Mouse (Mus musculus): Measurements from ENCODE around the gene Ptrh2. TPM values are rescaled to one million over a fixed set of nuclear protein-coding genes. Genes with fewer than 3 reads are reported as not detected.

Ptrh2 gene
- polyA plus RNA-seq, 1 experiment from 2014 or later, result 23.0 TPM

DNA sequence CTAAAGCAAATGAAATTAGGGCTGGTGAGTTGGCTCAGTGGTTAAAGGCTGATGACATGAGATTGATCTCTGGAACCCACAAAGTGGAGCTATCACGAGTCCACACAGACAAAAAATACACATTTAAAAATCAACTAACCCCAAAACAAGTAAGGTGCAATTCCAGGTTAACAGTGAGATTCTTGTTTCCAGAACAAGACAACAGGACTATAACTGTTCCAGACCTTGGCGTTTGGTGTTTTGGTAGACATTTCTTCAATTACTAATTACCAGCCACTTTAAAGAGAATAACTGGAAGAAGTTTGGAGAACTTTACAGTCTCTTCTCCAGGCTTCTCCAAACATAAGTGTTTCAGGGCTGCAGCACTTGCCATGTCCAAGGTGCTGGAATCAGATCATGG is 8.8 kb downstream of the Ptrh2 start:
- Histone ChIP-seq H3K36me3 (peaks cover 94% of the 10 kb centered on the region), H3K4me1 (replicated peaks) (no peaks in the 10 kb centered on the region)

DNA sequence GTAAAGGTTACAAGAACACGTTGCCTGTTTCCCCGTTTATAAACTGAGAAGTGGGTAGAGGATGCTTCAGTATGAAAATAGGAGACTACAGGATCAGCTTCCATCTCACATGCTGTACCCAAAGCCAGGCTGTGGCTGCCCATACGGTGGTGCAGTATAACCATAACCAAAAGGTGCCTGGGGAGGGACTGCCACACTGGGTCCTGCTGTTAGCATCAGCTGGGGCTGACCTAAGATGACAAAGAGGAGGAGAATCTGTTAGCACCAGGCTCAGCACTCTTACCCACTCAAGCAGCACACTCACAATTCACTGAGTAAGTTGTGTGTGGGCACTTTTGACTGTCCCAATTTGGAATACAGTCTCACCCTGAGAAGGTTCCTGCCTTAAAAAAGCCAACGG is 11.7 kb downstream of the Ptrh2 start:
- no peak overlapping the region for H3K4me3 ChIP-seq (replicated peaks)
- H3K4me1 ChIP-seq (replicated peaks), result no peaks in the 10 kb centered on the region
- 81% methylated on average over 4 of the region's 4 CpGs for WGBS (ENCODE audit: insufficient replicate concordance)
- H3K9ac ChIP-seq, result no peak overlapping the region
- DNase-seq, result no peak
- ATAC-seq (ENCODE audit: low read depth), result no peak
- no peaks in the 10 kb centered on the region for H3K27me3 ChIP-seq
- H3K36me3 ChIP-seq, result peaks cover 95% of the 10 kb centered on the region
- no peak overlapping the region for H3K27ac ChIP-seq
- H3K9me3 ChIP-seq (replicated peaks), result no peaks in the 10 kb centered on the region
- no peak overlapping the region for H3K4me2 ChIP-seq

More for the DNA sequence above, 8.8 kb downstream of the Ptrh2 start:
- H3K9me3 ChIP-seq (replicated peaks), result no peaks in the 10 kb centered on the region
- WGBS (ENCODE audit: insufficient replicate concordance), result 83% methylated on average over 2 of the region's 2 CpGs
- ATAC-seq (ENCODE audit: low read depth) (no peak), DNase-seq (no peak)
- no peaks in the 10 kb centered on the region for H3K27me3 ChIP-seq
- no peak overlapping the region for H3K4me2 ChIP-seq
- H3K4me3 ChIP-seq (replicated peaks), result no peak overlapping the region
- no peak overlapping the region for H3K27ac ChIP-seq
- H3K9ac ChIP-seq, result no peak overlapping the region

GRCm38 (mm10) chr11:86701151-86701550 is 17.4 kb downstream of the Ptrh2 start:
- H3K36me3 ChIP-seq, result peaks cover 96% of the 10 kb centered on the region
- DNase-seq, result no peak
- no peaks in the 10 kb centered on the region for H3K4me1 ChIP-seq (replicated peaks)
- H3K9me3 ChIP-seq (replicated peaks), result no peaks in the 10 kb centered on the region
- H3K9ac ChIP-seq, result no peak overlapping the region
- no peaks in the 10 kb centered on the region for H3K27me3 ChIP-seq
- WGBS (ENCODE audit: insufficient replicate concordance), result 90% methylated on average over 4 of the region's 4 CpGs
- no peak overlapping the region for H3K4me2 ChIP-seq
- ATAC-seq (ENCODE audit: low read depth), result no peak
- H3K4me3 ChIP-seq (replicated peaks), result no peak overlapping the region
- H3K27ac ChIP-seq, result no peak overlapping the region

DNA sequence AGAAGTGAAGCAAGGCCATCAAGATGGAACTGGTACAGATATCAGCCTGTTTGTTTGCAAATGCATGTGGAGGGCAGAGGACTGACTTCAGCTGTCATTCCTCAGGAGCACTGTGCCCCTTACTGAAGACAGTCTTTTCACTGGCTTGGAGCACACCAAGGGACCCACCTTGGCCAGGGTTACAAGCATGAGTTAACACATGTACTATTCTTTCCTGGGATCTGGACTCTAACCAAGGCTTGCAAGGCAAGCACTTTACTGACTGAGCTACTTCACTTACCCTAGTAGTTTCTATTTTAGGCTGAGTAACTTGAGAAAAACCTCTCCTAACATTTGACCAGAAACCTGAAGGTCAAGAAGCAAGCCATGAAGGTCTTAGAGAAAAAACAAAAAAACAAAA is 30.8 kb downstream of the Ptrh2 start:
- Histone ChIP-seq H3K9me3 (replicated peaks) (no peaks in the 10 kb centered on the region), H3K27me3 (no peaks in the 10 kb centered on the region), H3K4me3 (replicated peaks) (no peak overlapping the region), H3K36me3 (peaks cover 89% of the 10 kb centered on the region), H3K9ac (no peak overlapping the region), H3K4me1 (replicated peaks) (no peaks in the 10 kb centered on the region), H3K27ac (no peak overlapping the region), H3K4me2 (no peak overlapping the region)
- ATAC-seq (ENCODE audit: low read depth) (no peak), DNase-seq (no peak)

- H3K9me3 ChIP-seq (replicated peaks), result no peaks in the 10 kb centered on the region
- H3K4me1 ChIP-seq (replicated peaks), result no peaks in the 10 kb centered on the region
- H3K4me3 ChIP-seq (replicated peaks), result no peak overlapping the region
- H3K9ac ChIP-seq, result no peak overlapping the region
- no peaks in the 10 kb centered on the region for H3K27me3 ChIP-seq
- no peak for ATAC-seq (ENCODE audit: low read depth)
- 65% methylated on average over 6 of the region's 6 CpGs for WGBS (ENCODE audit: insufficient replicate concordance)
- no peak for DNase-seq
- H3K27ac ChIP-seq, result peak overlapping the region; percentile 51; the same call in 1 of the 2 replicates
- H3K36me3 ChIP-seq, result peaks cover 83% of the 10 kb centered on the region
- no peak overlapping the region for H3K4me2 ChIP-seq
Observed at GRCm38 (mm10) chr11:86717306-86718065, 33.7 kb downstream of the Ptrh2 start.

- H3K27me3 ChIP-seq, result no peaks in the 10 kb centered on the region
- 87% methylated on average over 3 of the region's 3 CpGs for WGBS (ENCODE audit: insufficient replicate concordance)
- no peaks in the 10 kb centered on the region for H3K4me1 ChIP-seq (replicated peaks)
- no peak overlapping the region for H3K27ac ChIP-seq
- DNase-seq, result no peak
- no peak overlapping the region for H3K9ac ChIP-seq
- no peak overlapping the region for H3K4me2 ChIP-seq
- H3K4me3 ChIP-seq (replicated peaks), result no peak overlapping the region
- no peaks in the 10 kb centered on the region for H3K9me3 ChIP-seq (replicated peaks)
- ATAC-seq (ENCODE audit: low read depth), result no peak
- H3K36me3 ChIP-seq, result peaks cover 81% of the 10 kb centered on the region
Observed at GRCm38 (mm10) chr11:86718369-86718768, 34.6 kb downstream of the Ptrh2 start.

- Histone ChIP-seq H3K9me3 (replicated peaks) (no peaks in the 10 kb centered on the region), H3K4me2 (no peak overlapping the region)
Observed at GRCm38 (mm10) chr11:86719390-86719789, 35.6 kb downstream of the Ptrh2 start.

GRCm38 (mm10) chr11:86724004-86724403 is 40.2 kb downstream of the Ptrh2 start:
- peaks cover 78% of the 10 kb centered on the region for H3K36me3 ChIP-seq
- 82% methylated on average over 3 of the region's 3 CpGs for WGBS (ENCODE audit: insufficient replicate concordance)
- H3K27ac ChIP-seq, result no peak overlapping the region
- DNase-seq, result no peak
- no peak for ATAC-seq (ENCODE audit: low read depth)
- H3K9me3 ChIP-seq (replicated peaks), result no peaks in the 10 kb centered on the region
- no peaks in the 10 kb centered on the region for H3K4me1 ChIP-seq (replicated peaks)
- H3K9ac ChIP-seq, result no peak overlapping the region
- no peak overlapping the region for H3K4me2 ChIP-seq
- no peaks in the 10 kb centered on the region for H3K27me3 ChIP-seq
- H3K4me3 ChIP-seq (replicated peaks), result no peak overlapping the region

More at GRCm38 (mm10) chr11:86719390-86719789, 35.6 kb downstream of the Ptrh2 start:
- DNase-seq (no peak), ATAC-seq (ENCODE audit: low read depth) (no peak)
- WGBS (ENCODE audit: insufficient replicate concordance), result 56% methylated on average over 8 of the region's 8 CpGs
- Histone ChIP-seq H3K27ac (no peak overlapping the region), H3K9ac (no peak overlapping the region), H3K36me3 (peaks cover 81% of the 10 kb centered on the region), H3K4me1 (replicated peaks) (no peaks in the 10 kb centered on the region), H3K4me3 (replicated peaks) (no peak overlapping the region), H3K27me3 (no peaks in the 10 kb centered on the region)

DNA sequence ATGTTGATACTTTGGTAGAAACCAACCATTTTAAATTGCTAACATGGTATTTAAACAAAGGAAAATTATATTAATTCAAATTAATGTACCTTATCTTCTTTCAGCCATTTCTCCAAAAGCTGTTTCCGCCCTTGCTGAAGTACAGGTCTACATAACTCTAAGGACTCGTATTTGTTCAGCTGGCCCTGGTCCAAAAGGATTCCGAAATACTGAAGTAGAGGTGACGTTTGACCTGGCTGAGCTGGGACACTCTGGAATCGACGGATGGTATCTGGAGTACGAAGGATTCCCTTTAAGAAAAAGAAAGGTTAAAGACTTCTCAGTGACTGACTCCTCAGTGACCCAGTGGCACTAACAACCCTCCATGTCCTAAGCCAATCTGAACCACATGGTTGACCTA is 41.2 kb downstream of the Ptrh2 start:
- no peaks in the 10 kb centered on the region for H3K4me1 ChIP-seq (replicated peaks)
- no peaks in the 10 kb centered on the region for H3K27me3 ChIP-seq
- H3K4me3 ChIP-seq (replicated peaks), result no peak overlapping the region
- WGBS (ENCODE audit: insufficient replicate concordance), result 83% methylated on average over 7 of the region's 7 CpGs
- H3K4me2 ChIP-seq, result no peak overlapping the region
- H3K9me3 ChIP-seq (replicated peaks), result no peaks in the 10 kb centered on the region
- no peak overlapping the region for H3K27ac ChIP-seq
- DNase-seq (no peak), ATAC-seq (ENCODE audit: low read depth) (no peak)
- H3K9ac ChIP-seq, result no peak overlapping the region
- H3K36me3 ChIP-seq, result peaks cover 77% of the 10 kb centered on the region

DNA sequence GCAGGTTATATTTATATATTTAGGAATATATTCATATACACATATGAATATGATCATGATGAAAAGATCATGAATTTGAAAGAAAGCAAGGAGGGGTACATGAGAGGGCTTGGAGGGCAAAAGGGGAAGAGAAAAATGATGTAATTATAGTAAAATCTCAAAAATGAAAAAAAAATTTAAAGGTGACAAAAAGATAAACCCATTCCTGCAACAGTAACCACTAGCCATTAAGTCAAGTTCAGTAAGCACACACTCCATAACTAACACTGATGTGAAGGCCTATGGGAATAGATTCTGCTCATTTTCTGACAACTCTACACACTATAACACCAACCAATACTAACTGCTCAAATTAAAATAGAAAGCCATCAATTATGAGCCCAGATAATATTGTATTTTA is 41.8 kb downstream of the Ptrh2 start:
- peaks cover 75% of the 10 kb centered on the region for H3K36me3 ChIP-seq
- ATAC-seq (ENCODE audit: low read depth), result no peak
- DNase-seq, result no peak
- no peak overlapping the region for H3K27ac ChIP-seq
- H3K27me3 ChIP-seq, result no peaks in the 10 kb centered on the region
- H3K4me3 ChIP-seq (replicated peaks), result no peak overlapping the region
- H3K9ac ChIP-seq, result no peak overlapping the region
- H3K9me3 ChIP-seq (replicated peaks), result no peaks in the 10 kb centered on the region
- H3K4me2 ChIP-seq, result no peak overlapping the region
- H3K4me1 ChIP-seq (replicated peaks), result no peaks in the 10 kb centered on the region

DNA sequence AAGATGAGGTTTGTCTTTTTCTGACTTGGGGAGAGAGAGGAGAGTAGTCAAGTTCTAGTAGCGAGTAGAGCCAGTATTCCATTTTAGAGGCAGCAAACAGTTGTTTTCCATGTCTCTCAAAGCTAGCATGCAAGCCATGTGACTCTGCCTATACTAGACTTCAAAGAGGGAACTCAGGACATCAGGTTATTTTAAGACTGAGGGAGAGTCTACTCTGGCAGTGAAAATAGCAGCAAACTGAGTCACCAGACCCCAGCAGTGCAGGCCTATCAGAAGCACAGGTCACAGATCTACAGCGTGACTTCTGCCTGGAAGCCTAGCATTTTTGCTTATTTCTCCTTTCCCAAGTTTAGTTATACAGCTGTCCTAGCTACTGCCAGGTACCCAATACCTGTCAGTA is 47.7 kb downstream of the Ptrh2 start:
- Histone ChIP-seq H3K9ac (no peak overlapping the region), H3K9me3 (replicated peaks) (no peaks in the 10 kb centered on the region), H3K36me3 (peaks cover 81% of the 10 kb centered on the region), H3K27ac (no peak overlapping the region), H3K27me3 (no peaks in the 10 kb centered on the region), H3K4me2 (no peak overlapping the region), H3K4me3 (replicated peaks) (no peak overlapping the region), H3K4me1 (replicated peaks) (peaks cover 12% of the 10 kb centered on the region)
- ATAC-seq (ENCODE audit: low read depth) (no peak), DNase-seq (no peak)
- WGBS (ENCODE audit: insufficient replicate concordance), result 85% methylated on average over 2 of the region's 2 CpGs

- Histone ChIP-seq H3K4me1 (replicated peaks) (peaks cover 38% of the 10 kb centered on the region), H3K4me2 (no peak overlapping the region), H3K9me3 (replicated peaks) (no peaks in the 10 kb centered on the region), H3K9ac (no peak overlapping the region), H3K27me3 (no peaks in the 10 kb centered on the region), H3K36me3 (peaks cover 62% of the 10 kb centered on the region), H3K4me3 (replicated peaks) (no peak overlapping the region), H3K27ac (peak overlapping the region; percentile 49)
- 82% methylated on average over 10 of the region's 10 CpGs for WGBS (ENCODE audit: insufficient replicate concordance)
- DNase-seq, result no peak
- ATAC-seq (ENCODE audit: low read depth), result no peak
Observed at GRCm38 (mm10) chr11:86734241-86734939, 50.6 kb downstream of the Ptrh2 start.
